Mouse (Mus musculus) lung, adult 2 months (tissue): ENCODE measurements around the gene Snx29. TPM values are rescaled to one million over a fixed set of nuclear protein-coding genes. Genes with fewer than 3 reads are reported as not detected.

Experiments
- DNase-seq: peaks from one replicate; pipeline ENCODE4 v3.0.0; 2022
- H3K4me1 ChIP-seq: fragments of 200-500 bp; 2 replicates; pipeline ENCODE4 v1.6.1; 2011; ENCODE audit warnings: low read length; ENCODE audit not compliant: control insufficient read depth, insufficient read depth
- H3K4me3 ChIP-seq: fragments of 200-500 bp; replicated peaks from 2 replicates; pipeline ENCODE3; 2011; ENCODE audit warnings: low read depth, mild to moderate bottlenecking, control low read depth, low read length; ENCODE audit errors: extremely low read depth
- CTCF ChIP-seq: fragments of 200-500 bp; IDR thresholded peaks from 2 replicates; pipeline ENCODE4 v1.5.1; 2011; ENCODE audit warnings: mild to moderate bottlenecking, low read length, control low read depth; ENCODE audit not compliant: insufficient read depth
- POLR2A ChIP-seq: fragments of 200-500 bp; IDR thresholded peaks from 2 replicates; pipeline ENCODE4 v1.6.1; 2011; ENCODE audit warnings: low read depth, mild to moderate bottlenecking, control low read depth, low read length, borderline replicate concordance; ENCODE audit errors: extremely low read depth
- WGBS: fragments of 180-500 bp; shearing (Covaris S2); methylation state at CpG from one replicate; pipeline ENCODE4 v1.1.7; 2018; 5-methylcytosine and 5-hydroxymethylcytosine counted together
- polyA plus RNA-seq: library from polyadenylated mRNA; depleted of rRNA; stranded (reverse); fragments of >200 nt; gene quantifications from 2 replicates; pipeline ENCODE4 v1.2.3, GENCODE M21; 2012

The Snx29 gene
- polyA plus RNA-seq, 1 experiment: 10.6 TPM

- 74% methylated on average over 5 of the region's 5 CpGs for WGBS
- TF ChIP-seq POLR2A (no peak), CTCF (no peak)
Measured at GRCm38 (mm10) chr16:11741951-11742350, 419.2 kb downstream of the Snx29 start.

GRCm38 (mm10) chr16:11742351-11742750, 419.6 kb downstream of the Snx29 start:
- no peak overlapping the region for H3K4me3 ChIP-seq
- no peak for DNase-seq
- no peaks in the 10 kb centered on the region for H3K4me1 ChIP-seq
- WGBS: 87% methylated on average over 7 of the region's 7 CpGs
- TF ChIP-seq POLR2A (no peak), CTCF (no peak)

More at GRCm38 (mm10) chr16:11741951-11742350, 419.2 kb downstream of the Snx29 start:
- H3K4me1 ChIP-seq: no peaks in the 10 kb centered on the region
- no peak overlapping the region for H3K4me3 ChIP-seq
- DNase-seq: no peak

DNA sequence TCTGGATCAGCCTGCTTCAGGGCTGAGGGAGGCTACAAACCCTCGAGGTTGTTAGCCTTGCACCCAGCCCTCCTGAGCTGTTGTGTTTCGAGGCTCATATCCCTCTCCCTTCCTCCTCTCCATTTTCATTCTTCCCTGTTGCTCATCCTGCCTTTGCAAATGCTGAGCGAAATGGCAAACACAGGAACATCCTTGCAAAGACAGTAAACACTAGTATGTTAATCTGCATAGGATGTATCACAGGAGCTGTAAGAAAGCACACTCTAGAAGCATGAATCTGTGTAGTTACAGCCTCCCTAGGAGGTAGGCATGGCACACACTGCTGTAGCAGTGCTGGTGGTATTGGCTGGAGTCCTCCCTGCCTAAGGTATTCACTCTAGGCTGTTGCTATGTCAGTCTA, 420.3 kb downstream of the Snx29 start:
- H3K4me3 ChIP-seq: no peak overlapping the region
- no peak for DNase-seq
- H3K4me1 ChIP-seq: no peaks in the 10 kb centered on the region
- WGBS: 81% methylated on average over 3 of the region's 3 CpGs
- no peak for TF ChIP-seq POLR2A
- TF ChIP-seq CTCF: no peak

DNA sequence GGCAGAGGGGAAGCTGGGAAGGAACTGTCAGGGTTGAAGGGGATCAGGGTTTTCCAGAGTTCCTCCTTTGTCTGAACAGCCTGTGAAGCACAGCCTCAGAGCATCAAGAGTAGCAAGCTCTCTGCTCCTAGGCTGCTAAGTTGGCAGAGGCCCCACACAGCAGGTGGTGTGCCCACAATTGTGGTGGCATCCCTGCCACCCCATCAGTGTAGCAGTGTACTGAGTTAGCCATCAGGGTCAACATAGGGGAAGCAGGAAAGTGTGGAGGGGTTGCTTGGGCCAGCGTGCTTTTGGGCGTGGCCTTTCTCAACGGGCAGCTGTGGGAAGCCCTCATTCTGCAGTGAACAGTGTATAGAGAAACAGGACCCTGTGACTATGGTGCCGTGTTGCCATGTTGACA, 421.0 kb downstream of the Snx29 start:
- H3K4me1 ChIP-seq: no peaks in the 10 kb centered on the region
- no peak for DNase-seq
- 78% methylated on average over 4 of the region's 4 CpGs for WGBS
- H3K4me3 ChIP-seq: no peak overlapping the region
- TF ChIP-seq POLR2A: no peak

DNA sequence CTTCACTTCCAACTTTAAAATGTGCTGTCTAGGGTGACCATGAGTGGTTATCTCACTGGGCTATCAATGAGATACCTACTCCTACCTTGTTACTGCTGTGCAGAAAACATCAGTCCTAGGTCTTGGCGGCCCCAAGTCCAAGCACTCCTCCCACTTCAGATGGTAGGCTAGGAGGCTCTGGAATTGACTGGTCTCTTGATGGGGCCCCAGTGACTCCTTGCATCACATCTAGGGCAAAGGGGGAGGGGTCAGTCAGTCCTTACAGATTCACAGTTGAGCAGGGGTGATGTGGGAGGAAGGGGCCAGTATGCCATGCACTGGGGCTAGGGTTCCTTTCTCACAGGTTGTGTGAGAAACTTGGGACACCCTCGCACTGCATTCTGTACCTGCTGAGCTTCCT, 423.3 kb downstream of the Snx29 start:
- DNase-seq: no peak
- WGBS: 88% methylated on average over 2 of the region's 2 CpGs
- TF ChIP-seq POLR2A: no peak
- no peak for TF ChIP-seq CTCF

GRCm38 (mm10) chr16:11747867-11748266, 425.2 kb downstream of the Snx29 start:
- no peak for DNase-seq
- no peak overlapping the region for H3K4me3 ChIP-seq

More for the DNA sequence above, 423.3 kb downstream of the Snx29 start:
- H3K4me1 ChIP-seq: no peaks in the 10 kb centered on the region
- no peak overlapping the region for H3K4me3 ChIP-seq

GRCm38 (mm10) chr16:11749111-11749510, 426.4 kb downstream of the Snx29 start:
- no peak for DNase-seq
- Histone ChIP-seq H3K4me3 (no peak overlapping the region), H3K4me1 (no peaks in the 10 kb centered on the region)
- TF ChIP-seq POLR2A: no peak
- no peak for TF ChIP-seq CTCF
- WGBS: 93% methylated on average over 3 of the region's 3 CpGs

More at GRCm38 (mm10) chr16:11747867-11748266, 425.2 kb downstream of the Snx29 start:
- no peaks in the 10 kb centered on the region for H3K4me1 ChIP-seq
- 91% methylated on average over 5 of the region's 5 CpGs for WGBS
- TF ChIP-seq CTCF: no peak
- TF ChIP-seq POLR2A: no peak

DNA sequence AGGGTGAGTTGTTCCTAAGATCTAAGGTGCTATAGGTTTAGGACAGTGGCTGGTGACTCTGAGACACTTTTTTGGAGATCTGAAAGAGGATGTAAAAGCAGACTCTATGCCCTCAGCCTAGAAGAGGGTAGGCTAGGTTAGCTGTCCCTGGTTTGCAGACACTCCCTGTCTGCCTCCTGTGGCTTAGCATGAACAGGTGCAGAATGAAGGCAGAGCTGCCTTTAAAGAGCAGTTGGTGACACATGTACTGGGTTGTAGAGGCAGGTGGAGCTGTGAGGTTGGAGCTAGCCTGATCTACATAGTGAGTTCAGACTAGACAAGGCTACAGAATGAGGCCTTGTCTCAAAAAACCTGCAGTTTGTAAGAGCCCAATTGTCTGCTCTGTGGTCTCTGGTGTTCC, 427.9 kb downstream of the Snx29 start:
- no peak for TF ChIP-seq CTCF
- no peak for TF ChIP-seq POLR2A
- Histone ChIP-seq H3K4me3 (no peak overlapping the region), H3K4me1 (no peaks in the 10 kb centered on the region)
- no peak for DNase-seq

DNA sequence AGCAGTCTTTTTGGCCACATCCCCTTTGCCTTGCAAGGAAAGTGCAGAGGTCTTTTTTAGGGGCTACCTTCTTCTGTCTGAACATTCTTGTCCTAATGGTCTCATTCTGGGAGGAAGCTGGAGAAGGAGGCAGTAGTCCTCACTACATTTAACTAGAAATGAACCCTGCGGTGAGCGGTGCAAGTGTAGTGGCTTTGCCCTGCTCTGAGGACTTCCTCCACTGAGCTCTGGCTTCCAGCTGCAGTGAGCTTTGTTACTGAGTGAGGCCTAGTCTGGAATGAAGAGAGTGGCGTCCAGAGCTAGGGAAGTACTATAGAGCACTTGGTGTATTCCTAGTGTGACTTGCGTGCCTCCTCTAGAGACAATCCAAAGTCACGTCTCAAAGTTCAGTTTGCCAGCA, 429.8 kb downstream of the Snx29 start:
- no peaks in the 10 kb centered on the region; the same call in 1 of the 2 replicates for H3K4me1 ChIP-seq
- DNase-seq: no peak
- no peak overlapping the region for H3K4me3 ChIP-seq
- TF ChIP-seq CTCF: no peak
- no peak for TF ChIP-seq POLR2A
- WGBS: 82% methylated on average over 5 of the region's 5 CpGs

- whole genome bisulfite sequencing: 83% methylated on average over 2 of the region's 2 CpGs
- no peak overlapping the region for H3K4me3 ChIP-seq
- no peak for DNase-seq
- TF ChIP-seq CTCF (no peak), POLR2A (no peak)
- H3K4me1 ChIP-seq: peaks cover 2% of the 10 kb centered on the region; the same call in 1 of the 2 replicates
Measured at GRCm38 (mm10) chr16:11753466-11753865, 430.8 kb downstream of the Snx29 start.

- DNase-seq: no peak
- Histone ChIP-seq H3K4me1 (peaks cover 2% of the 10 kb centered on the region; the same call in 1 of the 2 replicates), H3K4me3 (no peak overlapping the region)
- TF ChIP-seq POLR2A (no peak), CTCF (no peak)
- 93% methylated on average over 2 of the region's 2 CpGs for WGBS
Measured at GRCm38 (mm10) chr16:11754136-11754535, 431.4 kb downstream of the Snx29 start.
